Mouse (Mus musculus): ENCODE data around the gene Lgals2. TPM values are rescaled to one million over a fixed set of nuclear protein-coding genes. Genes with fewer than 3 reads are reported as not detected.

Lgals2 gene
- polyA plus RNA-seq, 1 experiment from 2014 or later, result 1.4 TPM

GRCm38 (mm10) chr15:78877810-78878390 lies 22.6 kb upstream of the Lgals2 start:
- Histone ChIP-seq H3K9me3 (ENCODE audit: control insufficient read depth, low read length) (no peaks in the 10 kb centered on the region), H3K36me3 (ENCODE audit: control insufficient read depth, insufficient read depth, low read length) (peaks cover 23% of the 10 kb centered on the region), H3K4me2 (ENCODE audit: low read depth, low read length) (peak overlapping the region; percentile 91), H3K27ac (replicated peaks; ENCODE audit: low read depth, low read length) (peak overlapping the region; percentile 100), H3K9ac (ENCODE audit: low read depth, low read length) (peak overlapping the region; percentile 95), H3K4me3 (ENCODE audit: low read depth, low read length) (peak overlapping the region; percentile 77), H3K27me3 (replicated peaks; ENCODE audit: control insufficient read depth, insufficient read depth, low read length) (no peaks in the 10 kb centered on the region), H3K4me1 (ENCODE audit: control insufficient read depth, insufficient read depth, low read length) (peaks cover 13% of the 10 kb centered on the region)
- ATAC-seq (ENCODE audit: low read depth) (no peak; the same call in 1 of the 2 replicates), DNase-seq (ENCODE audit: low spot score) (no peak)
- 0% methylated on average over 10 of the region's 17 CpGs for WGBS

DNA sequence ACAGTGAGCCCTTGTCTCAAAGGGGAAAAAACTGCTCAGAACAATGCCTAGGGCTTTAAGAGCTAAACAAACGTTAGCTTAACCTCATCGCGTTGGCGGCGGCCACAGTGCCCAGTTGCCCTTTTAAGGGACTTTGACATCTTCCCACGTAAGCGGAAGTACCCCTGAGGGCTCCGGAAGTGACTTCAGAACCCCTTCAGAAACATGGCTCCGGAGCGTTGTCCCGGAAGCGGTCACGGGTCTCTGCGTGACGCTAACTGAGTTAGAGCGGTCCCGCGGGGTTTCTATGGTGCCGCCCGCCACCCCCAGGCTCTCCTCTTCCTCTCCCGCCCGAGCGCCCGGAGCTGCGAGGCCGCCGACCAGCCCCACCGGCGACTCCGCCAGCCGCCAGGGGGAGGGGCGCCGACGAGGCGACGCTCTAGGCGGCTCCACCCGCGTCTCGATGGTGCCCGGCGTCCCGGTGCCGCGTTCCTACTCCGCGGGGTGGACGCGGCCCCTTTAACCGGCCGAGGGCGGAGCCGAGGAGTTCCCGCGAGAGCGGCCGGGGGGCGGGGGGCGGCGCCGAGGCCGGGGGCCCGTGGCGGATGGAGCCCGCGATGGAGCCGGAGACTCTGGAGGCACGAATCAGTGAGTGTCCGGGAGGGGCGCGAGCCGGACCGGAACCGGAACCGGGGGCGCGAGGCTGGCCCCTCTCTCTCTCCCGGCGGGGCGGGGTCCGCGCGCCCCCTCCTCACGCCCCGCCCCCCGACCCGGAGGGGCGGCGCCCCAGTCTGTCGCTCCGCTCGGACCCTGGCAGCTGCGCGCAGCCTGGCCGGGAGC lies 21.9 kb upstream of the Lgals2 start, which contains the start of gene Gga1:
Gene Gga1, plus strand, starts transcription at position 200 of the 819 bp plus-strand sequence.
- Histone ChIP-seq H3K36me3 (ENCODE audit: control insufficient read depth, insufficient read depth, low read length) (peaks cover 17% of the 10 kb centered on the region), H3K27ac (replicated peaks; ENCODE audit: low read depth, low read length) (peak within 1 kb of the TSS; percentile 100), H3K27me3 (replicated peaks; ENCODE audit: control insufficient read depth, insufficient read depth, low read length) (no peaks in the 10 kb centered on the region), H3K4me2 (ENCODE audit: low read depth, low read length) (peak within 1 kb of the TSS; percentile 91), H3K4me1 (ENCODE audit: control insufficient read depth, insufficient read depth, low read length) (peaks cover 13% of the 10 kb centered on the region), H3K9me3 (ENCODE audit: control insufficient read depth, low read length) (no peaks in the 10 kb centered on the region), H3K9ac (ENCODE audit: low read depth, low read length) (peak within 1 kb of the TSS; percentile 95), H3K4me3 (ENCODE audit: low read depth, low read length) (peak within 1 kb of the TSS; percentile 77)
- DNase-seq (ENCODE audit: low spot score), result peak; percentile 99
- WGBS, result 0% methylated on average over 24 of the region's 95 CpGs
- peak; percentile 89 for ATAC-seq (ENCODE audit: low read depth)

DNA sequence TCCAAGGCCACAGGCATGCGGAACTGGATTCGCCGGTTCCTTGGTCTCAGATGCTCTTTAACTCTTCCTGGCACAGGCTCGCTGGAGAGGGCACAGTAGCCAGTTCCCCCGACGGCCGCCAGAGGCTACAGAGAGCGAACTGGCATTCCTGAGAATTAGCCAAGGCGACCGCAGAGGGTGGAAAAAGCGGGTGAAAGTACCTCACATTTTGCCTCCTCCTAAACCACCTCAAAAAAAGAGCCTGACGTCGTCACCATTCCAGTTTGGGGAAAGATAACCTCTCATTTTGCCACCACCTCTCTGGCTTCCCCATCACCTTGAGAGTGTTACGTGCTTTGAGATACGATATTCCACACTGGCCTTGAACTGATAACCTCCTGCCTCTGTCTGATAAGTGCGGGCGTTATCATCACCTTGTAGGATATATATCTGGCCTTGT lies 20.9 kb upstream of the Lgals2 start:
- H3K9ac ChIP-seq (ENCODE audit: low read depth, low read length), result peak overlapping the region; percentile 95
- H3K36me3 ChIP-seq (ENCODE audit: control insufficient read depth, insufficient read depth, low read length), result peaks cover 8% of the 10 kb centered on the region
- peak overlapping the region; percentile 100 for H3K27ac ChIP-seq (replicated peaks; ENCODE audit: low read depth, low read length)
- no peaks in the 10 kb centered on the region for H3K27me3 ChIP-seq (replicated peaks; ENCODE audit: control insufficient read depth, insufficient read depth, low read length)
- 3% methylated on average over 17 of the region's 17 CpGs for WGBS
- H3K4me3 ChIP-seq (ENCODE audit: low read depth, low read length), result peak overlapping the region; percentile 77
- DNase-seq (ENCODE audit: low spot score) (peak; percentile 96), ATAC-seq (ENCODE audit: low read depth) (peak; percentile 54)
- H3K4me1 ChIP-seq (ENCODE audit: control insufficient read depth, insufficient read depth, low read length), result peaks cover 13% of the 10 kb centered on the region
- peak overlapping the region; percentile 91 for H3K4me2 ChIP-seq (ENCODE audit: low read depth, low read length)
- no peaks in the 10 kb centered on the region for H3K9me3 ChIP-seq (ENCODE audit: control insufficient read depth, low read length)

DNA sequence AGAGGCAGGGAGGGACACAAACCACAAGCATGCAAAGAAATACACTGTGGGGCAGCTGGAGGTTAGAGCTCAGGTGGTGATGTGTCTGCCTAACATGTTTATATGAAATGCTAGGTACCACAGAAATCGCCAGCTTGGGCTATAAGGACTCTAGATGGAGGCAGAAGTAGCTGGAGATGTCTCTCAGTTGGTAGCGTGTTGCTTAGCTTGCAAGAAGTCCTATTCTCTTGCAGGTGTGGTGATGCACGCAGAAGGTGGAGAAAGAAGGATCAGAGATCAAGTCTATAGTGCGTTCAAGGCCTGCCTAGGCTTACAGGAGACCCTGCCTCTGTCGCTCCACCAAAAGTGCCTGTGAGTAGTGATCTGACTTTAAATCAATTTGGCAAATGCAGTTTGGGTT lies 20.2 kb upstream of the Lgals2 start:
- Histone ChIP-seq H3K9me3 (ENCODE audit: control insufficient read depth, low read length) (no peaks in the 10 kb centered on the region), H3K4me2 (ENCODE audit: low read depth, low read length) (peak overlapping the region; percentile 91; the same call in 1 of the 2 replicates), H3K27ac (replicated peaks; ENCODE audit: low read depth, low read length) (peak overlapping the region; percentile 100), H3K27me3 (replicated peaks; ENCODE audit: control insufficient read depth, insufficient read depth, low read length) (no peaks in the 10 kb centered on the region), H3K36me3 (ENCODE audit: control insufficient read depth, insufficient read depth, low read length) (peaks cover 7% of the 10 kb centered on the region), H3K4me1 (ENCODE audit: control insufficient read depth, insufficient read depth, low read length) (peaks cover 13% of the 10 kb centered on the region), H3K4me3 (ENCODE audit: low read depth, low read length) (no peak overlapping the region), H3K9ac (ENCODE audit: low read depth, low read length) (no peak overlapping the region)
- DNase-seq (ENCODE audit: low spot score) (no peak), ATAC-seq (ENCODE audit: low read depth) (no peak)
- 68% methylated on average over 5 of the region's 5 CpGs for WGBS

- ATAC-seq (ENCODE audit: low read depth) (no peak), DNase-seq (ENCODE audit: low spot score) (no peak)
- Histone ChIP-seq H3K9me3 (ENCODE audit: control insufficient read depth, low read length) (no peaks in the 10 kb centered on the region), H3K4me3 (ENCODE audit: low read depth, low read length) (no peak overlapping the region), H3K36me3 (ENCODE audit: control insufficient read depth, insufficient read depth, low read length) (peaks cover 4% of the 10 kb centered on the region), H3K27me3 (replicated peaks; ENCODE audit: control insufficient read depth, insufficient read depth, low read length) (no peaks in the 10 kb centered on the region), H3K27ac (replicated peaks; ENCODE audit: low read depth, low read length) (peak overlapping the region; percentile 100), H3K9ac (ENCODE audit: low read depth, low read length) (no peak overlapping the region), H3K4me1 (ENCODE audit: control insufficient read depth, insufficient read depth, low read length) (peaks cover 13% of the 10 kb centered on the region), H3K4me2 (ENCODE audit: low read depth, low read length) (no peak overlapping the region)
- 72% methylated on average over 8 of the region's 8 CpGs for whole genome bisulfite sequencing
Measured at GRCm38 (mm10) chr15:78874989-78875388, 19.7 kb upstream of the Lgals2 start.

- Histone ChIP-seq H3K27ac (replicated peaks; ENCODE audit: low read depth, low read length) (no peak overlapping the region), H3K9me3 (ENCODE audit: control insufficient read depth, low read length) (no peaks in the 10 kb centered on the region), H3K36me3 (ENCODE audit: control insufficient read depth, insufficient read depth, low read length) (no peaks in the 10 kb centered on the region), H3K4me3 (ENCODE audit: low read depth, low read length) (no peak overlapping the region), H3K9ac (ENCODE audit: low read depth, low read length) (no peak overlapping the region), H3K4me2 (ENCODE audit: low read depth, low read length) (no peak overlapping the region), H3K27me3 (replicated peaks; ENCODE audit: control insufficient read depth, insufficient read depth, low read length) (no peaks in the 10 kb centered on the region), H3K4me1 (ENCODE audit: control insufficient read depth, insufficient read depth, low read length) (peaks cover 6% of the 10 kb centered on the region)
- DNase-seq (ENCODE audit: low spot score), result no peak
- WGBS, result 59% methylated on average over 13 of the region's 13 CpGs
- ATAC-seq (ENCODE audit: low read depth), result no peak
Measured at GRCm38 (mm10) chr15:78873803-78874435, 18.6 kb upstream of the Lgals2 start.

GRCm38 (mm10) chr15:78872021-78872608 lies 16.8 kb upstream of the Lgals2 start:
- H3K9me3 ChIP-seq (ENCODE audit: control insufficient read depth, low read length), result no peaks in the 10 kb centered on the region
- H3K27ac ChIP-seq (replicated peaks; ENCODE audit: low read depth, low read length), result no peak overlapping the region
- H3K36me3 ChIP-seq (ENCODE audit: control insufficient read depth, insufficient read depth, low read length), result no peaks in the 10 kb centered on the region
- no peak for DNase-seq (ENCODE audit: low spot score)
- no peak overlapping the region for H3K4me2 ChIP-seq (ENCODE audit: low read depth, low read length)
- no peak overlapping the region for H3K9ac ChIP-seq (ENCODE audit: low read depth, low read length)
- 42% methylated on average over 5 of the region's 5 CpGs for WGBS
- no peaks in the 10 kb centered on the region for H3K27me3 ChIP-seq (replicated peaks; ENCODE audit: control insufficient read depth, insufficient read depth, low read length)
- no peak overlapping the region for H3K4me3 ChIP-seq (ENCODE audit: low read depth, low read length)
- H3K4me1 ChIP-seq (ENCODE audit: control insufficient read depth, insufficient read depth, low read length), result no peaks in the 10 kb centered on the region
- no peak for ATAC-seq (ENCODE audit: low read depth)

GRCm38 (mm10) chr15:78869775-78870174 lies 14.4 kb upstream of the Lgals2 start:
- H3K4me2 ChIP-seq (ENCODE audit: low read depth, low read length), result no peak overlapping the region
- H3K9me3 ChIP-seq (ENCODE audit: control insufficient read depth, low read length), result no peaks in the 10 kb centered on the region
- H3K36me3 ChIP-seq (ENCODE audit: control insufficient read depth, insufficient read depth, low read length), result no peaks in the 10 kb centered on the region
- 29% methylated on average over 6 of the region's 6 CpGs for WGBS
- DNase-seq (ENCODE audit: low spot score), result peak; percentile 43
- no peak for ATAC-seq (ENCODE audit: low read depth)
- H3K27me3 ChIP-seq (replicated peaks; ENCODE audit: control insufficient read depth, insufficient read depth, low read length), result no peaks in the 10 kb centered on the region
- no peaks in the 10 kb centered on the region for H3K4me1 ChIP-seq (ENCODE audit: control insufficient read depth, insufficient read depth, low read length)
- H3K9ac ChIP-seq (ENCODE audit: low read depth, low read length), result no peak overlapping the region
- H3K4me3 ChIP-seq (ENCODE audit: low read depth, low read length), result no peak overlapping the region
- H3K27ac ChIP-seq (replicated peaks; ENCODE audit: low read depth, low read length), result no peak overlapping the region

Measured in embryonic facial prominence, embryonic 14.5 days (tissue).